Mouse (Mus musculus) C2C12 (cell line): Measurements from ENCODE around the gene Stra8. TPM values are rescaled to one million over a fixed set of nuclear protein-coding genes. Genes with fewer than 3 reads are reported as not detected.

Source experiments
- H3K27me3 ChIP-seq: one replicate; pipeline ENCODE4 v1.6.1; 2011; ENCODE audit not compliant: control insufficient read depth, insufficient read depth, insufficient read length
- H3K36me3 ChIP-seq: one replicate; pipeline ENCODE4 v1.6.1; 2011; ENCODE audit not compliant: control insufficient read depth, insufficient read depth
- H3K4me3 ChIP-seq: one replicate; pipeline ENCODE4 v1.5.1; 2011; ENCODE audit warnings: mild to moderate bottlenecking, control low read depth; ENCODE audit not compliant: poor library complexity, insufficient read depth, severe bottlenecking
- H3K79me2 ChIP-seq: one replicate; pipeline ENCODE4 v1.6.1; 2011; ENCODE audit not compliant: control insufficient read depth, insufficient read depth
- H3K79me3 ChIP-seq: one replicate; pipeline ENCODE4 v1.6.1; 2011; ENCODE audit warnings: low read depth, control low read depth
- H3ac ChIP-seq: one replicate; pipeline ENCODE3; 2011; ENCODE audit warnings: low read depth; ENCODE audit not compliant: control insufficient read depth, insufficient read length
- CEBPB ChIP-seq: IDR thresholded peaks from one replicate; pipeline ENCODE4 v1.6.1; 2011; ENCODE audit warnings: low read depth, mild to moderate bottlenecking, control low read depth, moderate library complexity
- CTCF ChIP-seq: IDR thresholded peaks from one replicate; pipeline ENCODE4 v1.5.1; 2011; ENCODE audit not compliant: control insufficient read depth, insufficient read depth, insufficient read length
- FOSL1 ChIP-seq: IDR thresholded peaks from one replicate; pipeline ENCODE4 v1.8.0; 2011; ENCODE audit warnings: mild to moderate bottlenecking, low read length; ENCODE audit not compliant: poor library complexity, insufficient read depth, severe bottlenecking
- MAX ChIP-seq: IDR thresholded peaks from one replicate; pipeline ENCODE4 v1.6.1; 2011; ENCODE audit warnings: mild to moderate bottlenecking, control low read depth
- MYOD1 ChIP-seq: IDR thresholded peaks from one replicate; pipeline ENCODE4 v1.6.1; 2011; ENCODE audit warnings: low read depth; ENCODE audit not compliant: control insufficient read depth, insufficient read length
- MYOG ChIP-seq: IDR thresholded peaks from one replicate; pipeline ENCODE4 v1.6.1; 2011; ENCODE audit not compliant: control insufficient read depth, insufficient read length; ENCODE audit errors: extremely low read depth
- USF1 ChIP-seq: IDR thresholded peaks from one replicate; pipeline ENCODE4 v1.6.1; 2011; ENCODE audit warnings: low read depth, mild to moderate bottlenecking, control low read depth, moderate library complexity
- polyA plus RNA-seq: library from polyadenylated mRNA; unstranded; fragments of >200 nt; fragmentation: generic; extraction: Trizol; gene quantifications from one replicate; pipeline ENCODE4 v1.2.1, GENCODE M21; 2012; ENCODE audit warnings: missing spikeins

Stra8 gene
- polyA plus RNA-seq, 1 experiment, result not detected

DNA sequence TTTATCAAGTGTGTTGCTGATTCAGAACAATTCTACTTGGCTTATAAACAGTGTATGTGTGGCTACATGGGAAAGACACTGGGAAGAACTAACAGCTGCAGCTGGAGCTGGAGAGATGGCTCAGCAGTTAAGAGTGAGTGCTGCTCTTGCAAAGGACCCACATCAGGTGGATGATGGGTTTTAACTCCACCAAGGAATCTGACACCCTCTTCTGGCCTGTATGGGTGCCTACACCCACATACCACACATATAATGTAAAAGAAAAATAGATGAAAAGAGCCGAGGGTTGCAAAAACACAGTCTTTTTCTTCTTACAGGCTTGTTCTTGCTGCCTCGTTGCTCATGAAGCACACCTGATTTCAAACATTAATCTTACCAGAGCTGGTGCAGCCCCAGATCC lies 13.8 kb upstream of the Stra8 start:
- H3K36me3 ChIP-seq, result peaks cover 31% of the 10 kb centered on the region
- no peaks in the 10 kb centered on the region for H3K79me3 ChIP-seq
- H3K79me2 ChIP-seq, result peaks cover 8% of the 10 kb centered on the region
- H3K27me3 ChIP-seq, result no peaks in the 10 kb centered on the region
- no peak overlapping the region for H3ac ChIP-seq
- no peak overlapping the region for H3K4me3 ChIP-seq
- TF ChIP-seq CTCF (no peak), USF1 (no peak), MYOD1 (no peak), CEBPB (no peak), MAX (no peak), FOSL1 (no peak), MYOG (no peak)

GRCm38 (mm10) chr6:34906661-34907060 lies 13.3 kb upstream of the Stra8 start:
- no peak overlapping the region for H3ac ChIP-seq
- H3K4me3 ChIP-seq, result no peak overlapping the region
- TF ChIP-seq MYOG (no peak), FOSL1 (no peak), USF1 (no peak), CEBPB (no peak), MAX (no peak), CTCF (no peak), MYOD1 (no peak)
- H3K79me2 ChIP-seq, result peaks cover 8% of the 10 kb centered on the region
- peaks cover 31% of the 10 kb centered on the region for H3K36me3 ChIP-seq
- H3K79me3 ChIP-seq, result no peaks in the 10 kb centered on the region
- H3K27me3 ChIP-seq, result no peaks in the 10 kb centered on the region

DNA sequence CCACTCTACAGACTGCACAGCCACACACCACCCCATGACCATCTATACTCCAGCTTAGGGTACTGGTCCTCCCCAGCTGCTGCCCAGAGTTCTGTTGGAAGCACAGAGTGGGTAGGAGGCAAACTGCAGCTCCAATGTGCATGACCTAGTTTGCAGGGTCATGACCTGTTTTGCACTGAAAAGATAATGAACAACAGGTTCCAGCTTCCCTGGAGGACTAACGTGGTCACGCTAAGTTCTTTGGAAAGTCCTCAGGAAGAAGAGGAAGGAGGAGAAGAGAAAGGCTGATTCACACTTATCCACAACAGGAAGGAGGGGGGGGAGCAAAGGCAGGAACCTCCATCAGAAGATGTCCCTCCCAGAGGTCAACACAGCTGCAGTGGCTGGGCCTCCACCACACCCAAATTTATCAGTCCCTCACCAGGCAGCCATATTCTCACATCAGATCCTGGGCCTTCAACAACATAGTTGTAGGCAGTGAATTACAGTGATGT lies 12.8 kb upstream of the Stra8 start:
- no peak for TF ChIP-seq CEBPB
- no peak for TF ChIP-seq USF1
- Histone ChIP-seq H3K4me3 (no peak overlapping the region), H3K79me2 (peaks cover 8% of the 10 kb centered on the region), H3K79me3 (no peaks in the 10 kb centered on the region), H3K36me3 (peaks cover 31% of the 10 kb centered on the region), H3K27me3 (no peaks in the 10 kb centered on the region), H3ac (no peak overlapping the region)

DNA sequence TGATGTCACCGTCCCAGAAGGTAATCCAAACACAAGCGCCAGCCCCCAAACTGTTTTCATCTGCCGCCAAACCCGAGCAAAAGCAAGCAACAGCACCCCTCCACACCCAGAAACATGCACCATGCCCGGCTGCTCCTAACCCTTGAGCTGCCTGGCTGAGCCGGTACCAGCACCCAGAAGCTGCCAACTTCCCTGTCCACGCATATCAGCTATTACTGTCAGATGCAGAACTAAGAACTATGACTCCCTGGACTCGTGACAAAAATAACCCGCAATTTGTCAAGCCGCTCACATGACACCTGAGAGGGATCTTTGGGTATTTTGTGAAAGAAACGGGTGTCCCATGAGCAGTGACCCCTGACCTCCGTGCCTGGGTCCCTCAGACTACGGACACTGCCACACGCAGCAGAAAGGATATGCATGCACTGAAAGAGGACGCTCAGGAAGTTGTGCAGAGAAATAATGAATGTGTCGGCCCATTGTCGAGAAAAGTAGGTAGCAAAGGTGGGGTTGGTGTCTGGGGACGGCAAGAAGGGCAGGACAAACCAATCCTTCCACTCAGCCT lies 12.2 kb upstream of the Stra8 start:
- TF ChIP-seq FOSL1, result no peak
- TF ChIP-seq MYOG, result no peak
- no peak for TF ChIP-seq MAX
- no peak for TF ChIP-seq USF1
- TF ChIP-seq MYOD1, result no peak
- no peak for TF ChIP-seq CEBPB
- no peak for TF ChIP-seq CTCF
- Histone ChIP-seq H3K36me3 (peaks cover 27% of the 10 kb centered on the region), H3K79me3 (no peaks in the 10 kb centered on the region)

DNA sequence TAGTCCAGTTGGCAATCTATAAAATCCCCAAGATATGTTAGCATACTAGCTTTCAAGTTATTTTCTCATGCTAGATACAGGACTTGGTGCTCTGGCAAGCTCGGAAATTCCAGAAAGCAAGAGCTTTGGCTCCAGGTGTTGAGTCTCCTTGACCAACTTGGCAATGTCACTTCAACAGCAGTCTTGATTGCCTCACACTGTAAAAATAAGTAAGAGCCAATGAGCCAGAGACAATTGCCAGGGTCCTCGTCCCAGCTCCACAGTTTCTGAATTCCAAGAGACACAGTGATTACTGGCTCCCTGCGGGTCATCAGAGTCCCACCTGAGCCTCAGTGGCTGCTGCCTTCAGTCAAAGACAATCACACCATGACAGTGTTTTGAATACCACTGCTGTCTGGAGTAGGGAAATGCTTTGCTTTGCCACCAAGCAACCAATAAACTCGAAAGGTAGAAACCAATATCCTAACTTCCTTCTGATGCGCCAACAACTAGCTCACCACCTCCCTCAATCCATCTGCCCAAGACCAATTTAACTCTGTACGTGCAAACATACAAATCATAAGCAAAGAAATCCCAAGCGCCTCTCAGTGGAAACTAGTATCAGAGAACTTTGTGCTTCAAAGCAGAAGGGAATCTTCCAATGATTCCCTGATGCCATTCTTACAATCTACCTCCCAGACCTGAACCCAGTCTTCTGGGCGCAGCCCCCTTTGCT lies 10.2 kb upstream of the Stra8 start:
- no peak for TF ChIP-seq MYOD1
- no peak for TF ChIP-seq FOSL1
- TF ChIP-seq CEBPB, result no peak
- TF ChIP-seq MAX, result no peak
- H3K27me3 ChIP-seq, result no peaks in the 10 kb centered on the region
- peak overlapping the region; percentile 57 for H3K4me3 ChIP-seq
- H3K79me3 ChIP-seq, result no peaks in the 10 kb centered on the region
- H3ac ChIP-seq, result no peak overlapping the region
- H3K79me2 ChIP-seq, result peaks cover 8% of the 10 kb centered on the region
- H3K36me3 ChIP-seq, result peaks cover 26% of the 10 kb centered on the region

More for the DNA sequence above, 12.2 kb upstream of the Stra8 start:
- peaks cover 8% of the 10 kb centered on the region for H3K79me2 ChIP-seq
- H3K4me3 ChIP-seq, result no peak overlapping the region
- H3ac ChIP-seq, result no peak overlapping the region
- no peaks in the 10 kb centered on the region for H3K27me3 ChIP-seq
